Mouse (Mus musculus) MEL (cell line): Measurements from ENCODE around the gene Rnf157.

Experiments used
- CTCF ChIP-seq, 3 experiments: IDR thresholded peaks in 2 of 3; conservative IDR thresholded peaks in 1 of 3; 2 replicates each; pipeline ENCODE4 v1.5.1; 2011 to 2012; ENCODE audit warnings: low read length in 3 of 3, low read depth in 2 of 3, mild to moderate bottlenecking in 2 of 3, improper control_type of control experiment in 1 of 3, inconsistent platforms in 1 of 3, mixed read lengths in 1 of 3, moderate library complexity in 1 of 3; ENCODE audit not compliant: control insufficient read depth in 1 of 3, insufficient read depth in 1 of 3, poor library complexity in 1 of 3, severe bottlenecking in 1 of 3
- E2F4 ChIP-seq: IDR thresholded peaks from 2 replicates; pipeline ENCODE4 v1.6.1; 2011; ENCODE audit warnings: low read depth, low read length, improper control_type of control experiment, borderline replicate concordance
- EP300 ChIP-seq, 2 experiments: IDR thresholded peaks; 2 replicates each; pipeline ENCODE4 v1.6.1; 2011; ENCODE audit warnings: improper control_type of control experiment in 2 of 2, low read length in 2 of 2, low read depth in 1 of 2, mild to moderate bottlenecking in 1 of 2
- ETS1 ChIP-seq: IDR thresholded peaks from 2 replicates; pipeline ENCODE4 v1.6.1; 2012; ENCODE audit warnings: low read depth, mild to moderate bottlenecking, inconsistent platforms, low read length, improper control_type of control experiment, moderate library complexity
- GABPA ChIP-seq: IDR thresholded peaks from 2 replicates; pipeline ENCODE4 v1.6.1; 2012; ENCODE audit warnings: low read depth, mild to moderate bottlenecking, inconsistent platforms, low read length, improper control_type of control experiment, moderate library complexity
- HCFC1 ChIP-seq: IDR thresholded peaks from 2 replicates; pipeline ENCODE4 v1.6.1; 2012; ENCODE audit warnings: low read depth, mild to moderate bottlenecking, inconsistent platforms, low read length, improper control_type of control experiment, moderate library complexity
- KAT2A ChIP-seq: conservative IDR thresholded peaks from 2 replicates; pipeline ENCODE4 v1.6.1; 2012; ENCODE audit warnings: low read depth, low read length, improper control_type of control experiment, inconsistent platforms
- MAFK ChIP-seq: IDR thresholded peaks from 2 replicates; pipeline ENCODE4 v1.6.1; 2011; ENCODE audit warnings: low read depth, mild to moderate bottlenecking, low read length, improper control_type of control experiment, borderline replicate concordance
- MAZ ChIP-seq: IDR thresholded peaks from 2 replicates; pipeline ENCODE4 v1.6.1; 2012; ENCODE audit warnings: low read depth, mild to moderate bottlenecking, inconsistent platforms, low read length, improper control_type of control experiment
- NRF1 ChIP-seq: IDR thresholded peaks from 2 replicates; pipeline ENCODE4 v1.6.1; 2014; ENCODE audit warnings: low read depth, mild to moderate bottlenecking, inconsistent platforms, low read length, improper control_type of control experiment, moderate library complexity; ENCODE audit not compliant: poor library complexity, insufficient read depth, severe bottlenecking
- POLR2A ChIP-seq, 2 experiments: IDR thresholded peaks; 2 replicates each; pipeline ENCODE4 v1.6.1; 2011 to 2012; ENCODE audit warnings: low read length in 2 of 2, mild to moderate bottlenecking in 2 of 2, control low read depth in 1 of 2, improper control_type of control experiment in 1 of 2, low read depth in 1 of 2, moderate library complexity in 1 of 2; ENCODE audit not compliant: control insufficient read depth in 1 of 2, insufficient read depth in 1 of 2, poor library complexity in 1 of 2
- SIN3A ChIP-seq: IDR thresholded peaks from 2 replicates; pipeline ENCODE4 v1.6.1; 2012; ENCODE audit warnings: low read length, improper control_type of control experiment, inconsistent platforms

- TF ChIP-seq HCFC1 (no peak), EP300 (IDR thresholded peaks at IDR 0.05; ENCODE audit: low read depth in 1 of 2, low read length in 2 of 2) (no peak), CTCF (IDR thresholded peaks at IDR 0.05 in 2 of 3, conservative IDR thresholded peaks at IDR 0.05 in 1 of 3; ENCODE audit: control insufficient read depth in 1 of 3, insufficient read depth in 1 of 3, low read depth in 2 of 3, low read length in 3 of 3, poor library complexity in 1 of 3, severe bottlenecking in 1 of 3) (no peak), SIN3A (no peak), NRF1 (no peak), KAT2A (no peak), MAZ (no peak), E2F4 (no peak), POLR2A (IDR thresholded peaks at IDR 0.05; ENCODE audit: control insufficient read depth in 1 of 2, insufficient read depth in 1 of 2, low read depth in 1 of 2, low read length in 2 of 2, poor library complexity in 1 of 2) (no peak), GABPA (no peak), MAFK (no peak), ETS1 (no peak)
Observed at GRCm38 (mm10) chr11:116396276-116396933, 16.4 kb downstream of the Rnf157 start.
